Mouse (Mus musculus) G1E-ER4 (cell line): ENCODE data around the gene Slc11a1. TPM values are rescaled to one million over a fixed set of nuclear protein-coding genes. Genes with fewer than 3 reads are reported as not detected.

Experiments used
- GATA1 ChIP-seq: IDR thresholded peaks from one replicate; pipeline ENCODE4 v1.8.0; 2012; ENCODE audit warnings: low read length, inconsistent platforms
- polyA plus RNA-seq: library from polyadenylated mRNA; stranded (reverse); fragments of >175 nt; gene quantifications from 2 replicates; pipeline ENCODE4 v1.2.3, GENCODE M21; 2012

Slc11a1 gene
- polyA plus RNA-seq, 1 experiment = not detected

GRCm38 (mm10) chr1:74344163-74344916 lies 30.7 kb upstream of the Slc11a1 start:
- TF ChIP-seq GATA1 = no peak

- TF ChIP-seq GATA1 = no peak
Measured at GRCm38 (mm10) chr1:74351185-74351769, 23.7 kb upstream of the Slc11a1 start.

- no peak for TF ChIP-seq GATA1
Measured at GRCm38 (mm10) chr1:74352532-74353096, 22.4 kb upstream of the Slc11a1 start.

DNA sequence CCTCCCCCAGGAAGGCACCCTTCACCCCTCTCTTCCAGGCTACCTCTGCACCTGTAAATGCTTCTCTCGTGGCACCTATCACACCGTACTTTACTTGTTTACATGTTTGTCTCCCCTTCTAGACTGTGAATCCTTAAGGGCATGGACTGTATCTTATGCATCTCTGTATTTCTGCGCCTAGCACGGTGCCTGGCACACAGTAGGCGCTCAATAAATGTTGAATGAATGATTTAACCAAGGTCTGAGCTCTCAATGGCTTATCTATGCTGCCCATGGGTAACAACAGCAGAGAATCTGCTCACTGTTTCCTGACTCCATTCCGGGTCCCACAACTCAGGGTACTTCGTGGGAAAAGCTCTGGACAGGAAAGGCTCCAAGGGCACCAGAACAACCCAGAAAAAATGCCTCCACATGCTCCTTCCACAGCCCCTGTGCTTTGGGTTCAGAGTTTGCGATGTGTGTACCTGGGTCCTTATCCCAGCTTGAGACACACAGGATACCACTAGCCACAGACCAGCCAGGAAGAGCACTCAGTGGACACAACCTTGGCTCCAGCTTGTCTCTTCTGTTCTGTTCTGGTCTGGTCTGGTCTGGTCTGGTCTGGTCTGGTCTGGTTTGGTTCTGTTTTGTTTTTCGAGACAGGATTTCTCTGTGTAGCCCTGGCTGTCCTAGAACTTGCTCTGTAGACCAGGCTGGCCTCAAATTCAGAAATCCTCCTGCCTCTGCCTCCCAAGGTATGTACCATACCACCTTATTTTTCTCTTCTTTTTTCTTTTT lies 21.4 kb upstream of the Slc11a1 start:
- TF ChIP-seq GATA1 = no peak

DNA sequence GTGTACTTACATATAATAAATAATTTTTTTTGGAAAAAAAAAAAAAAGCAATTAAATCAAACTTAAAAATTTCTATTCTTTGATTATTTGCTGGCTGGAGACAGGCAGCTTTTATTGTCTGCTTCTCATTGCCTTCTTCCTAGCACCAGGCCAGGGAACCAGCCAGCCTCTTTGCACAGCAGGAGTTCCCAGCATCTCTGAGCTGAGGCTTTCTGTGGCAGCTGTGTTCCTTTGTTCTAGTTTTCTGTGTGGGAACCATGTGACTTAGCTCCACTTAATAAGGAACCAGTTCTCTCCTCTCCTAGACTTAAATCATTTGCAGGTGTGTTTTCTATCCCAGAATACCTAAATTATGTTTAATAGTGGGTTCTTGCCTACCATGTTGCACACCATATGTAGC lies 17.5 kb upstream of the Slc11a1 start:
- no peak for TF ChIP-seq GATA1

GRCm38 (mm10) chr1:74359952-74360517 lies 15.0 kb upstream of the Slc11a1 start:
- TF ChIP-seq GATA1 = no peak

GRCm38 (mm10) chr1:74361812-74362211 lies 13.2 kb upstream of the Slc11a1 start, which contains the start of gene Catip:
Catip (plus strand) TSS chr1:74362108.
- no peak for TF ChIP-seq GATA1

GRCm38 (mm10) chr1:74362325-74363229 lies 12.4 kb upstream of the Slc11a1 start:
- TF ChIP-seq GATA1 = no peak

DNA sequence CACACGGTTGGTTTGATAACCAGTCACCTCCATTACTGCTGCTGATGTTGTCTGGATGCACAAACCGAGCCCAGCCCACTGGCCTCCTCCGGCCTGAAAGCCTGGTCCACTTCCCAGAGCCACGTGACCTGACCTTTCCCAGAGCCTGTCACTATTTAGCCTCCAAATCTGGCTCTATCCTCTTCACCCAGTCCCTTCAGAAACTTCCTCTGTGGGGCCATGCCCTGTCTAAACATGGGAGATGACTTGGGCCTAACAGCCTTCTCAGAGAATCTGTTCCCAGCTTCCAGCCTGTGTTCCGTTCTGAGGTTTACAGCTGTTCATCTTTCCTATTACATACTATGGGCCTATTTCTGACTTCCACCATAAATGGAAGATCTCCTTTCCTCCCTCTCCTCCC lies 11.6 kb upstream of the Slc11a1 start:
- no peak for TF ChIP-seq GATA1

GRCm38 (mm10) chr1:74364270-74364669 lies 10.7 kb upstream of the Slc11a1 start:
- TF ChIP-seq GATA1 = no peak

DNA sequence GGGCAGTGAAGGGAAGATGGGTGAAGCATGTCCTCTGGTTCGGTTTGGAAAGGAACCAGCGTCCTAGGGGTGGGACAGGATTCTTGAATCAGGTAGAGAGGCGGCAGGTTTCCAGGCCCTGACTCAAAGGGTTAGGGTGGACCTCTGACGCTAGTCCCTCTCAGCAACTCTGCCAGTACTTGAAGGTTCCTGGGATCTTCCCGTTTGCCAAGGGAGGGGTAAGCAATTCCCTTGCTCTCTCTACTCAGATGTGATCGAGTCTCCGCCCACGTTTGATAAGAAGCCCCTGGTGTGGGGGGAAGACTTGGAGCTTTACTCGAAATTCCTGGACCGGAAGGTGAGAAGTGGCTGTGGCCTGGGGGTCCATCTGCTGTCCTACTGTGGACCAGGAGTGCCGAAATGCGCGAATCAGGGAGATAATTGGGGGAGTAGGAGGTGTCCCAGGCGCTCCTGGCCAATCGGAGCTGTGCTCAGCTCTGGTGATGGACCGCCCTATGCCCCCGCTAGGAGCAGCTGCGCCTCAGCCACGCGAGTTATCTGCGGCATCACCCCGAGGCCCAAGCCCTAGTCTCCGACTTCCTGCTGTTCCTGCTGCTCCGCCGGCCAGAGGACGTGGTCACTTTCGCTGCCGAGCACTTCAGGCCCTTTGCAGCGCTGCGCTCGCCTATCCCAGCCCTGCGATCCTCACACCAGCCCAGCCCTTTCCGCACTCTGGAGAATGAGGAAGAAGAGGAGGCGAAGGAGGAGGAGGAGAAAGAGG lies 6.9 kb upstream of the Slc11a1 start:
- TF ChIP-seq GATA1 = no peak

DNA sequence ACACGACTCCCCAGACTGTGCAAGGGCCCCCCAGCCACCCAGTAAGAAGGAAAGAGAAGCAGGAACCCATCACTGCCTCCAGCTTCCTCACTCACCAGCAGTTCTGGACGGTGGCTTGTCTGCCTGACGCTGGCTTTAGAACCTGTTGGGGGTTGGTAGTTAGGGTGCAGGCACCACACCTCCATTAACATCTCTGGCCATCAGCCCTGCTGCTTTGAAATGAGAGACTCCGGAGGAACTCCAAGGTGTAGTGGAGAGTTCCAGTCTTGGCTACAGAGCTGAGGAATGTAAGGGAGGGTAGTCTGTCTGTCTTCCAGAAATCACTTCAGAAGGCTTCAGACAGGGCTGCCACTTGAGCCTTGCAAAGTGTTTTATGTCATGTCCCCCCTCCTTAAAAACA lies 5.0 kb upstream of the Slc11a1 start:
- TF ChIP-seq GATA1 = no peak

GRCm38 (mm10) chr1:74373372-74373771 lies 1.6 kb upstream of the Slc11a1 start:
- TF ChIP-seq GATA1 = no peak

GRCm38 (mm10) chr1:74375561-74375960 lies 566 bp downstream of the Slc11a1 start:
- no peak for TF ChIP-seq GATA1
